Mouse (Mus musculus): ENCODE measurements around the gene Lrba. TPM values are rescaled to one million over a fixed set of nuclear protein-coding genes. Genes with fewer than 3 reads are reported as not detected.

Gene Lrba
- polyA plus RNA-seq, 1 experiment, result 5.6 TPM

GRCm38 (mm10) chr3:86546471-86547250 lies 322.2 kb downstream of the Lrba start:
- Histone ChIP-seq H3K79me2 (ENCODE audit: control insufficient read depth, insufficient read depth) (no peaks in the 10 kb centered on the region), H3K36me3 (ENCODE audit: control insufficient read depth, insufficient read depth) (no peaks in the 10 kb centered on the region), H3K27me3 (ENCODE audit: control insufficient read depth, insufficient read depth, insufficient read length) (no peaks in the 10 kb centered on the region), H3K4me2 (ENCODE audit: low read depth) (no peak overlapping the region), H3ac (ENCODE audit: control insufficient read depth, insufficient read length) (no peak overlapping the region), H3K4me3 (no peak overlapping the region)
- TF ChIP-seq E2F4 (IDR thresholded peaks at IDR 0.05; ENCODE audit: insufficient read depth) (no peak), POLR2AphosphoS2 (IDR thresholded peaks at IDR 0.05; ENCODE audit: insufficient read length, low read depth) (no peak), TCF12 (IDR thresholded peaks at IDR 0.05; ENCODE audit: insufficient read depth, poor library complexity, severe bottlenecking) (no peak), REST (IDR thresholded peaks at IDR 0.05; ENCODE audit: insufficient read depth, insufficient read length) (no peak), MYOD1 (IDR thresholded peaks at IDR 0.05; ENCODE audit: control insufficient read depth in 1 of 3, insufficient read length in 2 of 3, low read depth in 2 of 3) (no peak)

- no peak overlapping the region for H3ac ChIP-seq (ENCODE audit: control insufficient read depth, insufficient read length)
- no peaks in the 10 kb centered on the region for H3K79me2 ChIP-seq (ENCODE audit: control insufficient read depth, insufficient read depth)
- no peak for TF ChIP-seq MYOG (IDR thresholded peaks at IDR 0.05; ENCODE audit: control insufficient read depth in 1 of 3, insufficient read depth in 1 of 3, insufficient read length in 2 of 3, low read depth in 2 of 3)
- no peak overlapping the region for H3K4me2 ChIP-seq (ENCODE audit: low read depth)
- H3K36me3 ChIP-seq (ENCODE audit: control insufficient read depth, insufficient read depth), result no peaks in the 10 kb centered on the region
- no peak overlapping the region for H3K4me3 ChIP-seq
- no peaks in the 10 kb centered on the region for H3K27me3 ChIP-seq (ENCODE audit: control insufficient read depth, insufficient read depth, insufficient read length)
Observed at GRCm38 (mm10) chr3:86547251-86547791, 322.8 kb downstream of the Lrba start.

GRCm38 (mm10) chr3:86548091-86549015 lies 323.9 kb downstream of the Lrba start, which contains the start of gene Mab21l2:
Gene Mab21l2, minus strand, starts transcription at chr3:86548629.
- Histone ChIP-seq H3ac (ENCODE audit: control insufficient read depth, insufficient read length) (no peak within 1 kb of the TSS), H3K36me3 (ENCODE audit: control insufficient read depth, insufficient read depth) (no peaks in the 10 kb centered on the region), H3K4me3 (no peak within 1 kb of the TSS), H3K79me2 (ENCODE audit: control insufficient read depth, insufficient read depth) (no peaks in the 10 kb centered on the region), H3K27me3 (ENCODE audit: control insufficient read depth, insufficient read depth, insufficient read length) (no peaks in the 10 kb centered on the region), H3K4me2 (ENCODE audit: low read depth) (no peak within 1 kb of the TSS)
- TF ChIP-seq CEBPB (IDR thresholded peaks at IDR 0.05; ENCODE audit: insufficient read depth, poor library complexity, severe bottlenecking) (no peak), POLR2A (IDR thresholded peaks at IDR 0.05; ENCODE audit: insufficient read length, low read depth) (no peak), SRF (IDR thresholded peaks at IDR 0.05; ENCODE audit: control insufficient read depth, insufficient read length, low read depth) (no peak), MAX (IDR thresholded peaks at IDR 0.05; ENCODE audit: low read depth) (no peak), POLR2AphosphoS2 (IDR thresholded peaks at IDR 0.05; ENCODE audit: insufficient read length, low read depth) (no peak), USF1 (IDR thresholded peaks at IDR 0.05; ENCODE audit: low read depth) (no peak), TCF12 (IDR thresholded peaks at IDR 0.05; ENCODE audit: insufficient read depth, poor library complexity, severe bottlenecking) (no peak), TCF3 (IDR thresholded peaks at IDR 0.05; ENCODE audit: insufficient read length, low read depth) (no peak), MYOG (IDR thresholded peaks at IDR 0.05; ENCODE audit: control insufficient read depth in 1 of 3, insufficient read depth in 1 of 3, insufficient read length in 2 of 3, low read depth in 2 of 3) (no peak), E2F4 (IDR thresholded peaks at IDR 0.05; ENCODE audit: insufficient read depth) (no peak)

DNA sequence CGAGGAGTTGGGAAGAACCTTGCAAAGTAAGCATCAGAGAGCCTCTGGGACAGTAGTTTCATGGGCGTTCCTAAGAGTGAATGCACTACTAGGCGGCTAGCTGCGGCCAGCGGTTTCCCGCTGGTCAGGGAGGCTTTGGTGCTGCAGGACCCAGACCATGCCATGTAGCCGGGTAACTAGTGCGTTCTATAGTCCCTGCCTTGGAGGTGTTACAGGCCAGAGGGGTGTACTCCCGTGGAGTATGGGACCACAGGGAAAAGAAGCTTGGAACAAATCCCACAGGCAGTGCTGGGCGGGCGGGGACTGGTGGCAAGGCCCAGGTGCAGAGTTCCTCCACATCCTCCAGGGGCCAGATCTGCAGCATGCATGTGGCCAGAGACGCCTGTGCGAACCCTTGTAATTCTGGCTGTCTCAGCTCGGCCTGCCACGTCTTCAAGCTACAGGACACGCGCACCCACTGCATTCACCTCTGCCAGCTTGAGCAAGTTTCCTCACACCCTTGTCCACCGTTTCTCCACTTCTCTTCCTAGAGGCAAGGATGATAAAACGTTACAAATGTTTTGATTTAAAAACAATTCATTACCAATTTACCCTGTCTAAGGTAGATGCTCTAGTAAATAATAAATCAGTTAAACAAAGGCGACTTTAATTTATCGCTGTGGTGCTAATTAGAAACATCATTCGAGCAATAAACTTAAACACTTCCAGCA lies 326.0 kb downstream of the Lrba start:
- Histone ChIP-seq H3ac (ENCODE audit: control insufficient read depth, insufficient read length) (no peak overlapping the region), H3K79me2 (ENCODE audit: control insufficient read depth, insufficient read depth) (no peaks in the 10 kb centered on the region), H3K27me3 (ENCODE audit: control insufficient read depth, insufficient read depth, insufficient read length) (no peaks in the 10 kb centered on the region), H3K4me2 (ENCODE audit: low read depth) (no peak overlapping the region), H3K36me3 (ENCODE audit: control insufficient read depth, insufficient read depth) (no peaks in the 10 kb centered on the region), H3K4me3 (no peak overlapping the region)
- TF ChIP-seq USF1 (IDR thresholded peaks at IDR 0.05; ENCODE audit: low read depth), result no peak
- TF ChIP-seq CEBPB (IDR thresholded peaks at IDR 0.05; ENCODE audit: insufficient read depth, poor library complexity, severe bottlenecking), result no peak
- TF ChIP-seq POLR2A (IDR thresholded peaks at IDR 0.05; ENCODE audit: insufficient read length, low read depth), result no peak
- no peak for TF ChIP-seq TCF3 (IDR thresholded peaks at IDR 0.05; ENCODE audit: insufficient read length, low read depth)
- TF ChIP-seq MYOD1 (IDR thresholded peaks at IDR 0.05; ENCODE audit: control insufficient read depth in 1 of 3, insufficient read length in 2 of 3, low read depth in 2 of 3), result no peak
- TF ChIP-seq MYOG (IDR thresholded peaks at IDR 0.05; ENCODE audit: control insufficient read depth in 1 of 3, insufficient read depth in 1 of 3, insufficient read length in 2 of 3, low read depth in 2 of 3), result no peak
- no peak for TF ChIP-seq MAX (IDR thresholded peaks at IDR 0.05; ENCODE audit: low read depth)
- no peak for TF ChIP-seq REST (IDR thresholded peaks at IDR 0.05; ENCODE audit: insufficient read depth, insufficient read length)
- TF ChIP-seq SRF (IDR thresholded peaks at IDR 0.05; ENCODE audit: control insufficient read depth, insufficient read length, low read depth), result no peak
- no peak for TF ChIP-seq TCF12 (IDR thresholded peaks at IDR 0.05; ENCODE audit: insufficient read depth, poor library complexity, severe bottlenecking)
- TF ChIP-seq POLR2AphosphoS2 (IDR thresholded peaks at IDR 0.05; ENCODE audit: insufficient read length, low read depth), result no peak
- no peak for TF ChIP-seq E2F4 (IDR thresholded peaks at IDR 0.05; ENCODE audit: insufficient read depth)
